Mouse (Mus musculus) cerebellum, postnatal 10 days (tissue): ENCODE data around the gene Elmod2.

Experiments
- DNase-seq, 2 experiments: peaks; one replicate each; pipeline ENCODE4 v3.0.0; 2021; ENCODE audit warnings: mixed read lengths in 2 of 2

Gene Elmod2

DNA sequence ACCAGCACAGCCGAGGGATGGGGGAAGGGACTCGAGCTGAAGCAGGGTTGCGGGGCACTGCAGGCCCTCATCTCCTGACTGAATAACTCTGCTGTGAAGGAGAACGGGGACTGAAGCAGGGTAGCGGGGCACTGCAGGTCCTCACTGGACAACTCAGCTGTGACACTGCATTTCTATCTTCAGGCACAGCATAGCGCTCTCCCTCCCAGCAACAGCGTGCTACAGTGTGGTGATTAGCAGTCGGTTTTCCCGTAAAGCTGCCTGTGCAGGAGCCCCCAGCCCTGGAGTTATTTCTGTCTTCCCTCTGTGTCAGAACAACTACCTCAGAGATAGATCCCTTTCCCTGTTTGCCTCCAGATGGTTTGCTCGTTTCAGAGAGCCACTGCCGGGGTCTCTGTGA lies 57.8 kb downstream of the Elmod2 start:
- DNase-seq = no peak

DNA sequence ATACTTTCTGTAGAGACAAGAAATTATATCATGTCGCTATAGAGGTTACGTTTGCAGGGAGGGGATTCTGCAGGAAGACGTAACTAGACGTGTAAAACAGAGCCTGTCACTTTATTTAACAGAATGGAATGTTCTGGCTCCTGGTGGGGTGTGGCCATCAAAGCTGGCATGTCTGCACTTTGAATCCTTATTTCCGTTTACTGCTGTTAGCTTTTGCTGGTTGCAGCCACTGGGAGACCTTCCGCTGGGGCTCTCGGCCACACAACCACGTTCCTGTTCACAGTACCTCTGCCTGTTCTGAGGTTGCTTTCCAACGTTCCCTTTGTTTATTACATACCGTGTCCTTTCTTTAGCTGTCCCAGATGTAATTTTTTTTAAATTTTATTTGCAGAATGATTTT lies 59.8 kb downstream of the Elmod2 start:
- no peak for DNase-seq

DNA sequence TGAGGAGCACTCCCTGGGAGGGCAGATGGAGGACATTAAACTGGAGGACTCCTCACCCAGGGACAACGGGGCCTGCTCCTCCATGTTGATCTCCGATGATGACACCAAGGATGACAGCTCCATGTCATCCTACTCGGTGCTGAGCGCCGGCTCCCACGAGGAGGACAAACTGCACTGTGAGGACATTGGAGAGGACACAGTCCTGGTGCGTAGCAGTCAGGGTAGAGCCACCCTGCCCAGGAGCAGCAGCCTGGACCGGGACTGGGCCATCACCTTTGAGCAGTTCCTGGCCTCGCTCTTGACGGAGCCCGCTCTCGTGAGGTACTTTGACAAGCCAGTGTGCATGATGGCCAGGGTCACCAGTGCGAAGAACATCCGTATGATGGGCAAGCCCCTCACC lies 61.1 kb downstream of the Elmod2 start:
- no peak for DNase-seq
